Mouse (Mus musculus): ENCODE results near the gene Fam171a1. TPM values are rescaled to one million over a fixed set of nuclear protein-coding genes. Genes with fewer than 3 reads are reported as not detected.
"Not testable (repeated sequence)": the region's sequence is repeated elsewhere in the genome, so short reads cannot be mapped to it uniquely, and the experiment has no call there.

Gene Fam171a1
- total RNA-seq, 2 experiments from 2014 or later, result 68.2 to 69.2 TPM

DNA sequence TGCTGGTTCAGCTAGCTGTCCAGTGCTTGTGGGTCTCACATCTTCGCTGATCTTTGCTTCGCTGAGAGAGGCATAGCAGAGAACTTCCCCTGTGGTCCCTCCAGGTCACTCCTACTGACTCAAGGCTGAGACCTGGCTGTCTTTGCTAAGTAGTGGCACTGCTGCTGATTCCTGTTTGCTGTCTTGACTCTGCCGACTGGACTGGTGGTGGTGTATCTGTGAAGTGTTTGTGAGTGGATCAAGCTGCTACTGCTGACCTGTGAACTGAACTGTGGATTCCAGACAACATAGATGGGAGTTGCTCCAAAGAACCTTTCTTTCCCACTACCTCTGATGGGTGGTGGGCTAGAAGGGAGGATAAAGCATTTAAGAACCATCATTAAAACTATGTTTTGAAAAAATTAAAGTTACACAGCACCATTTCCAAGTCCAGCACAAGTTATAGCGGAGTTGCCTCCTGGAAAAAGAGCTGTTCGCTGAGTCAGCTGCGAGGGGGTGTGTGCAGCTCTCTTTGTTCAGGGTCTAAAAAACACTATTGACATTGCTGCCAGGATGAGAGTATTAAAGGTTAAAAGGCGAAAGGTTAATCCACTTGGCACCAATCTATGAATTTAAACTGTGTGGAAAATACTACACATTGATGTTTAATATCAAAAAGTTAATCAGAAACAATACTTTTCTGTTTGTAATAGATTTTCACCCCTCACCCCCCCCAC is 52.0 kb downstream of the Fam171a1 start:
- DNase-seq (ENCODE audit: extremely low spot score in 1 of 2, low spot score in 1 of 2), result no peak

GRCm38 (mm10) chr2:3168719-3169402 is 54.8 kb downstream of the Fam171a1 start:
- DNase-seq (ENCODE audit: extremely low spot score in 1 of 2, low spot score in 1 of 2), result no peak

DNA sequence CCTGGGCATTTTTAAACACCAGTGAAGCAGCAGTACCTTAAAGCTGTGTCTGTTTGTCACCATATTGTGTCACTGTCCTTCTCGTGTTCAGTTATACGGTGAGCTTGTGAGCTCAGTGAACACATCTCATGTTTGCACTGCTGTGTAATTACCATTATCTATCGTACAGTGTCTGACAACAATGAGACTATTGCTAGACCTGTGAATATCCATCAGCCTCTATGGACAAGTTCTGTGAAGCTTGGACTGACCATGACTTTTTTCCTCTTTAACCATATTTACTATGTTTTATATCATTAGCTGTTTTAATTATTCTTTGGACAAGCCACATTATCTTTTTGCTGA is 55.4 kb downstream of the Fam171a1 start:
- DNase-seq (ENCODE audit: extremely low spot score in 1 of 2, low spot score in 1 of 2), result no peak

- no peak for DNase-seq (ENCODE audit: extremely low spot score in 1 of 2, low spot score in 1 of 2)
Observed at GRCm38 (mm10) chr2:3171774-3172173, 57.8 kb downstream of the Fam171a1 start.

GRCm38 (mm10) chr2:3172656-3173055 is 58.6 kb downstream of the Fam171a1 start:
- DNase-seq (ENCODE audit: extremely low spot score in 1 of 2, low spot score in 1 of 2), result no peak

GRCm38 (mm10) chr2:3174890-3175289 is 60.9 kb downstream of the Fam171a1 start:
- no peak for DNase-seq (ENCODE audit: extremely low spot score in 1 of 2, low spot score in 1 of 2)

GRCm38 (mm10) chr2:3175988-3176387 is 62.0 kb downstream of the Fam171a1 start:
- DNase-seq (ENCODE audit: extremely low spot score in 1 of 2, low spot score in 1 of 2), result not testable (repeated sequence)

- no peak for DNase-seq (ENCODE audit: extremely low spot score in 1 of 2, low spot score in 1 of 2)
Observed at GRCm38 (mm10) chr2:3176751-3177150, 62.7 kb downstream of the Fam171a1 start.

DNA sequence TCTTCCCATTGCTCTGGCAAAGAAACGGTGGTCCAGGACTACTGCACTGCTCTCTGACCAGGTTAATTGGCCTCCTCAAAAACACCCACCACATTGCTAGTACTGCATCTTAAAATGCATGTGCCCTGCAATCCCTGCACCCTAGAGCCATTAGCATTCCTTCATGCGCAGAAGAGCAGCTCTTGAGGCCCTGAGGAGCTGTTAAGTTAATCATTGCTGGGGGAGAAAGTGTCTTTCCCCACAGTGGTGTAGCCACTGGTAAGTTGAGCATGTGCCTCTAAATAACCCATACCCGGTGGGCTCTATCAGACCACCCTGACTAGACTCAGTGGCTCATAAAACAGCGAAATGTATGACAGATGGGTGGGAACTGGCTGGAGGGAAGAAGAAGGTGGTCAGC is 66.5 kb downstream of the Fam171a1 start:
- DNase-seq (ENCODE audit: extremely low spot score in 1 of 2, low spot score in 1 of 2), result no peak

- DNase-seq (ENCODE audit: extremely low spot score in 1 of 2, low spot score in 1 of 2), result peak in 1 of 2 experiments; percentile 41
Observed at GRCm38 (mm10) chr2:3183656-3184055, 69.6 kb downstream of the Fam171a1 start.

DNA sequence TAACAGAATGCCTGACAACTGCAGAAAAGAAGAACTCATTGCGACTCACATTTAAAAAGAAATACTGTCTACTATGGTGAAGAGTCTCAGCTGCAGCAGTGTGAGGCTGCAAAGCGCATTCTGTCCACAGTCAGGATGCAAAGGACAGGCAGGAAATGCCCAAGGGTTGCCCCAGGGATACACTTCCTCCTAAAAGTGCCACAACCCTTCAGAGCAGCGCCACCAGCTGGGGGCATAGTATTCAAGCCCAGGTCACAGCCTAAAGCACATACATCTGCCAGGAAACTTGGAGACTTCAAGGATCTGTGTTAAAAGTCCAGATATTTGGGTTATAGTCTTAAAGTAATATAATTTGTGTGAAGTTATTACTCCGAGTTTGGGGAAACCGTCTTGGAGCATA is 71.3 kb downstream of the Fam171a1 start:
- DNase-seq (ENCODE audit: extremely low spot score in 1 of 2, low spot score in 1 of 2), result no peak

GRCm38 (mm10) chr2:3188745-3189475 is 74.9 kb downstream of the Fam171a1 start:
- no peak for DNase-seq (ENCODE audit: extremely low spot score in 1 of 2, low spot score in 1 of 2)

- no peak for DNase-seq (ENCODE audit: extremely low spot score in 1 of 2, low spot score in 1 of 2)
Observed at GRCm38 (mm10) chr2:3191149-3191548, 77.1 kb downstream of the Fam171a1 start.

DNA sequence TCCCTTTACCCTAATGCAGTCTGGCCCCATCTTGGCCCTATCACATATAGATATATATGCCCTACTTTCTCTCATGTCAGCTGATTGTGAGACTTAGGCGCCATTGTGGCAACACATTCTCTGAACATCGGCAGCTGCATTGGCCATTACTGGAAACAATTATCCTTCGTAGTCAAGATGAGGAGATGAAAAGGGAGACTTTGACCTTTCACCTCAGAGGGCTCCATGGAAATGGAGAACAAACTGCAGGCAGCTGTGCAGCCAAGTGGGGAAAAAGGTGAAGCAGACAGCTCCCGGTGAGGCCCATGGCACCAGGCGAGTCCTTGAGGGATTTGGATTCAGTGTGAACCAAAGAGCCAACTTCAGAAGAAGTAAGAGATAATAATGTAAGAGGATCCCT is 81.5 kb downstream of the Fam171a1 start:
- no peak for DNase-seq (ENCODE audit: extremely low spot score in 1 of 2, low spot score in 1 of 2)

DNA sequence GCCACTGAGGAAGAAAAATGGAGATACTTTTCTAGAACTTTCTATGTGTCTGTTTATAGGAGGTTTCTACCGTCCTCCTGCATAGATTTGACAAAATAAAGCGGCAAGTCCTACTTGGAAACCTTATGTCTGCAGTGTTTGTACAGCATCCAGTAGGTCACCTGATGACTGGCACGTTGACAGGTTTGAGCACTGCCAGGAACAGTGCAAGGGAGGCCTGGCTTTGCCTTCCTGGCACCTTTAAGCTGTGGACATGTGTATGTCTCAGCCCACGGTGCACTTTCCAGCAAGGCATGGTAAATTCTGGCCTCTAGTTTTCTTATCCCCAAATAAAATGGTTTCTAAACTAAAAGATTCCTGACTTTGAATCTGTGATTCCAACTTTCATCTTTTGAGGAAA is 86.4 kb downstream of the Fam171a1 start:
- no peak for DNase-seq (ENCODE audit: extremely low spot score in 1 of 2, low spot score in 1 of 2)

DNA sequence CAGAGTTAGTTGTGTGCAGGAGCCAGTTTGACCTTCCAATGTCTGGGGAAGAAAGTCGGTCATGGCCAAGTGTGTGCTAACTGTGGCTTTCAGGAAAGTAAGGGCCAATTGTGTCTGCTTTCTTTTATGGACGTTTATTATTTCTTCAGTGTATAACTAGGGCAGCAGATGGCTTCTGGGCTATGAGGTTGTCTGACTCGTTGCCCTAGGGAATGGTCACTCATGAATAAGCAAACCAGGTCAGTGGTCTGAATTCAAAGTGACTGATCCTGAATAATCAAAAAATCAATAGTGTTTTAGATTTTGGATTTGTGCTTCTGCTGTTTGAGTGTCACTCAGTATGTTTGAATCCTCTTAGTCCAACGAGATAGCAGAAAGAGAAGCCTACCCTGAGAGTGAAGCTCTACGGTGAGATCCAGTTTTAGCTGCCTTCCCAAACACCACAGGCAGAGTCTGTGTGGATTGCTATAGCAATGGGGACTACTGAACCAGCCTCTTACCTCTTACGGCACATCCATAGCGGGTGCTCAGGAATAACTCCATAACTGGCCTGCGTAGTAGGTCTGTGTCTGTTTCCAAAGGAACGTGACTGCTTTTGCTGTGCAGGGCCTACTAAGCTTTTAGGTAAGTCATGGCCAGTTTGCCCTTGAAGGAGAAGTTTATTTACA is 93.1 kb downstream of the Fam171a1 start:
- no peak for DNase-seq (ENCODE audit: extremely low spot score in 1 of 2, low spot score in 1 of 2)

DNA sequence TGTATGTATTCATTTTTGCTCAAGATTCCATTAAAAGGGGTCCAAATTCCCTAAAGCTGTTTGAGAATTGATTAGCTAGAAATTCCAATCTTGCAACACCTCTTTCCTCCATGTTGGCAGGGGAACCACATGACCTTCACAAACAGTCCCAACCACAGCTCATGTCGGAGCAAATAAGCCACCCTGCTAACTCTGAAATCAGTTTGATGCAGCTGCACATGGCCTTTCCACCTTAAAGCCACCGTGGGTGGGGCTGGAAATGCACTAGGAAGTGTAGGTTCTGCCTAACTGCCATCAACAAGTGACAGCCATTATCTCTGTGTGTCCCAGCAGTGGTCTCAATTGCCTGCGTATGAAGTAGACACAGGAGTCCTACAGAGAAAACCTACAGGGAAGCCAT is 101.5 kb downstream of the Fam171a1 start:
- no peak for DNase-seq (ENCODE audit: extremely low spot score in 1 of 2, low spot score in 1 of 2)

DNA sequence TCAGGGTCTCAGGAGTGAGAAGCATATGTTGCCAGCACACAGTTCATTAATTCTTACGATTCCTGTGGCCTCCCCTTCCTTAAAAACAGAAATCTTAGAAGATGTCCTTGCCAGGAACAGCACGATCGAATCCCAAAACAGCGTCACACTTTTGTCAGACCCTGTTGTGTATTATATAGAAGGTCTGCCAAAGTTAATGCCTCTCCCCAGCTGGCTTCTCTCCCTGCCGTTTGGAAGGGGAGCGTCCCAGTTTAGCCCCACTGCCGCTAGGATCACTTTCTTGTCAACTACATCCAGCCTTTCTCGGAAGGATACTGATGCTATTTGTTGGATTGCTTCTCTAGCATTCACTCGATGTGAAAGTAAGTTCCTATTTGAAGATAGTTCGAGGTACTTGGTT is 102.6 kb downstream of the Fam171a1 start:
- DNase-seq (ENCODE audit: extremely low spot score in 1 of 2, low spot score in 1 of 2), result no peak

GRCm38 (mm10) chr2:3217577-3217976 is 103.6 kb downstream of the Fam171a1 start:
- not testable (repeated sequence) for DNase-seq (ENCODE audit: extremely low spot score in 1 of 2, low spot score in 1 of 2)

DNA sequence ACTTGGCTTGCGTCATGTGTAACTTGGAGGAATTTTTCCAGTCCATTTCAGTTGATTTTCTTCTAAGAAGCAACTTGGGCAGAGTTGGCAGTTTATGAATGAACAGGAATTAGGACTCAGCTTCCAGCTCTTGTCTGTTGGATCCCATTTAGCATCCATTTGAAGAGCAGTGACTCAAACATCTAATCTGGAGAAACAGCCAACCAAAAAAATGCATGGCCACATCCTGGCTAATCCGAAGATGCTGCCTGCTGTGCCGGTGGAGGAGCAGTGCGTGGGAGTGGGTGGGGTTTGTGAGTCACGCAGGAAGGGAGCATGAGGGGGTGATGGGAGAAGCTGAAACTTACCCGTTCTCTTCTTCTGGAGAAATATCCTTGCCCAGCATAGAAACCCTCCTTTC is 104.2 kb downstream of the Fam171a1 start:
- DNase-seq (ENCODE audit: extremely low spot score in 1 of 2, low spot score in 1 of 2), result peak; percentile 32

DNA sequence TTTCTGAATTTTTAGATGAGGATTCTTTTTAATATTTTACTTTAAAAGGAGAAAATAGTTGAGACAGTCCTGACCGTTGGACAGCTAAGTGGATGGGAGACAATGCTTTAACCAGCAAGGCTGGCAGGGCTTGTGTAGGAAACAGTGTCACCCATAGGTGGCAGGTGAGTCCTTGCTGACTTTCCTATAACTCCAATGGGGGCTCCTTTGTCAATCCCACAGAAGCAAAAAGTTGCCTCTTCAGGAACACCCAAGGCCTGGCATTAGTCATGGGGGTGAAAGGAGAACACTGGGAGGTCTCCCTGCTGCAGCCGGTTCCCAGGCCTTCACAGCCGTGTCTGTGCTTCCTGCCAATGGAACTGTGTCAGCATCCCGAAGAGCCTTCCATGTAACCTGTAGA is 114.5 kb downstream of the Fam171a1 start:
- no peak for DNase-seq (ENCODE audit: extremely low spot score in 1 of 2, low spot score in 1 of 2)

Data from layer of hippocampus, postnatal 25 days (tissue).